Mouse (Mus musculus) embryonic fibroblast, embryonic 13.5 days (primary cell): ENCODE measurements around the gene Irf3. TPM values are rescaled to one million over a fixed set of nuclear protein-coding genes. Genes with fewer than 3 reads are reported as not detected.

Experiments
- H3K27ac ChIP-seq: 2 replicates; pipeline ENCODE4 v1.5.1; 2012; ENCODE audit warnings: low read length, control low read depth, inconsistent platforms; ENCODE audit not compliant: insufficient read depth
- H3K4me1 ChIP-seq: 2 replicates; pipeline ENCODE4 v1.6.1; 2011; ENCODE audit warnings: low read length; ENCODE audit not compliant: control insufficient read depth, insufficient read depth
- H3K4me3 ChIP-seq: 2 replicates; pipeline ENCODE4 v1.5.1; 2011; ENCODE audit warnings: mild to moderate bottlenecking, control low read depth, low read length; ENCODE audit not compliant: insufficient read depth
- CTCF ChIP-seq: IDR thresholded peaks from 2 replicates; pipeline ENCODE4 v1.5.1; 2011; ENCODE audit warnings: mild to moderate bottlenecking, control low read depth, low read length, moderate library complexity, borderline replicate concordance; ENCODE audit not compliant: insufficient read depth
- POLR2A ChIP-seq: IDR thresholded peaks from 2 replicates; pipeline ENCODE4 v1.6.1; 2011; ENCODE audit warnings: low read depth, mild to moderate bottlenecking, control low read depth, low read length, moderate library complexity
- polyA plus RNA-seq: library from polyadenylated mRNA; stranded (reverse); fragments of >200 nt; gene quantifications from 2 replicates; pipeline ENCODE4 v1.2.4, GENCODE M21; 2011; ENCODE audit warnings: low read depth; ENCODE audit not compliant: missing spikeins, insufficient read length

The Irf3 gene
- polyA plus RNA-seq: 62.2 and 75.1 TPM in 2 replicates

DNA sequence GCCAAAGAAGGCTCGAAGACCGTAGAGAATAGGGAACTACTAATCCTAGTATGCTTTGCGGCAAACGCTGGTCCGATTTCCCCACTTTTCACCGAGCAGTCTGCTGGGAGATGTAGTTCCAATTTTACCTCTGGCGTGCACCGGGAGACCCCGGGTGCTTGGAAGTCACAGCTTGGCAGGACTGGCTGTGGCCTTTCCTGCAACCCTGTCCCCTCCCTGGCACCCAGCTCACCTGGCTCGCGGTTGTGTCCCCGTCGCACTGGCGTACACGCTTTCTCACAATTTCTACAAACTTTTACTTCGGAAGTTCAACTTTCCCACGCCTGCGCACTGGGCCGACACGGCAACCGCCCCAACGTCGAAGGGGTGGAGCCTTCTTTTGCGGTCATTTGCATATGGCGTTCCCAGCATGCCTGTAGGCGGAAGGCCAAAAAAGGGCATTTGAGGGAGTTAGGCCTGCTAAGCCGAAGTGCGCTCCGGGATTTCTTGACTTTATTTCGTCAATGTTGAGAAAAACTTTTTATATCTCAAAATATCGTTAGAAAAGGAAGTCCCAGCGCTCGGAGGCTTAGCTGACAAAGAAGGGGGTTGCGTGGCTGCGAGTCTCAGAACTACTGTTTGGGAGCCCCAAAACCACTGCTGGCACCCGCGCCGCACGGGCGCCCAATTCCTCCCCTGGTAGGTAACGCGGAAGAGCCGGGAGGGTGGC, at the start of gene Irf3:
Gene Irf3 (plus strand): TSS at position 418 of the 709 bp plus-strand sequence.
- H3K27ac ChIP-seq: peak within 1 kb of the TSS; percentile 81
- peaks cover 3% of the 10 kb centered on the region; the same call in 1 of the 2 replicates for H3K4me1 ChIP-seq
- peak within 1 kb of the TSS; percentile 85 for H3K4me3 ChIP-seq
- TF ChIP-seq CTCF (no peak), POLR2A (peak; percentile 87)

GRCm38 (mm10) chr7:44949922-44950321, 47.5 kb upstream of the Irf3 start:
- H3K27ac ChIP-seq: no peak overlapping the region
- TF ChIP-seq POLR2A: no peak
- TF ChIP-seq CTCF: no peak
- no peak overlapping the region for H3K4me3 ChIP-seq
- no peaks in the 10 kb centered on the region for H3K4me1 ChIP-seq

DNA sequence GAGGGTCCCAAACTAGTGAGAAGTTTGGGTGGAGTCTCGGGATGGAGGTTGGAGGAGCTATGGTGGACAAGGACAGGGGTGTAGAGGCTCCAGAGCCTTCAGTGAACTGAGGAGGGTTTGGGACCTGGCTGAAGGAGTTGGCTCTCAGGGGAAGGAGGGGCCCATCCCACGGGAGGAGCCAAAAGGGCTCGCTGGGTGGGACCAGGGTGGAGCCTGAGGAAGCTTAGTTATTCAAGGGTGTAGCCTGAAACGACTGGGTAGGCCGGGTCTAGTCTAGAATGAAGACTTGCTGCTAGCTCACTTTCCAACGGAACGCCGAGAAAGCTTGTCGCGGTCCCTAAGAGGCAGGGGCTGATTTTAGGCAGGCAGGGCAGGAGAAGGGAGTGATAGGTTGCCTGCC, 45.5 kb upstream of the Irf3 start:
- Histone ChIP-seq H3K27ac (peak overlapping the region; percentile 2; the same call in 1 of the 2 replicates), H3K4me1 (no peaks in the 10 kb centered on the region), H3K4me3 (peak overlapping the region; percentile 42)
- TF ChIP-seq CTCF (no peak), POLR2A (peak; percentile 83)

- no peak for TF ChIP-seq CTCF
- TF ChIP-seq POLR2A: peak; percentile 85
- H3K4me3 ChIP-seq: peak overlapping the region; percentile 42
- peak overlapping the region; percentile 2; the same call in 1 of the 2 replicates for H3K27ac ChIP-seq
- no peaks in the 10 kb centered on the region for H3K4me1 ChIP-seq
Observed at GRCm38 (mm10) chr7:44952611-44953306, 44.7 kb upstream of the Irf3 start.

DNA sequence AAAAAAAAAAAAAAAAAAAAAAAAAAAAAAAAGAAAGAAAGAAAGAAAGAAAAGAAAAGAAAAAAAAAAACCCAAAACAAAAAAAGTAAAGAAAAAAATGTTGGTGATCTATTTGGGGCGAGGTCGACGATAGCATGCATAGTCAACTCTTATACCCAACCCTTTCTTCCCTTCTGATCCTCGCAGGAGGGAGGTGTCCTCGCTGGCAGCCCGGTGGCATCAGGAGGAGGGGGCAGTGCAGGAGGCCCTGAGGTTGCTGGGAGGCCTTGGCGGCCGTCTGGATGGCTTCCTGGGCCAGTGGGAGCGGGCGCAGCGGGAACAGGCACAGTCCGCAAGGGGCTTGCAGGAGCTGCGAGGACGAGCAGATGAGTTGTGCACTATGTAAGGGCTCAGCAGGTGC, 43.9 kb upstream of the Irf3 start:
- Histone ChIP-seq H3K4me3 (no peak overlapping the region), H3K4me1 (no peaks in the 10 kb centered on the region), H3K27ac (no peak overlapping the region)
- TF ChIP-seq POLR2A: no peak
- TF ChIP-seq CTCF: no peak

GRCm38 (mm10) chr7:44954091-44954885, 43.2 kb upstream of the Irf3 start:
- Histone ChIP-seq H3K27ac (no peak overlapping the region), H3K4me3 (no peak overlapping the region), H3K4me1 (no peaks in the 10 kb centered on the region)
- TF ChIP-seq POLR2A: no peak

DNA sequence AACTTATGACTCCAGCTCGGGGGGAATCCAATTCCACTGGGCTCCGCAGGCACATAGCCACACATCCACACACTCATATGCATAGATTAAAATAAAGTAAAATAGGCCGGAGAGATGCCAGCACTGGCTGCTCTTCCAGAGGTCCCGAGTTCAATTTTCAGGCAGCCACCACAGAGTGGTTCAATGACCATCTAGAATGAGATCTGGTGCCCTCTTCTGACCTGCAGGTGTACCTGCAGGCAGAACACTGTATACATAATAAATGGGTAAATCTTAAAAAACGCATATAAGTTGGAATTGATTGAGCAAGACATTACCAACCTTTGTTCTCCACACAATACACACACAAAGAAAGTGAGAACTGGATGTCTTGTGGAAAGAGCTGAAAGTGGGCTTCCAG, 41.8 kb upstream of the Irf3 start:
- no peak for TF ChIP-seq CTCF
- no peak for TF ChIP-seq POLR2A
- H3K27ac ChIP-seq: no peak overlapping the region
- no peak overlapping the region for H3K4me3 ChIP-seq
- H3K4me1 ChIP-seq: no peaks in the 10 kb centered on the region

DNA sequence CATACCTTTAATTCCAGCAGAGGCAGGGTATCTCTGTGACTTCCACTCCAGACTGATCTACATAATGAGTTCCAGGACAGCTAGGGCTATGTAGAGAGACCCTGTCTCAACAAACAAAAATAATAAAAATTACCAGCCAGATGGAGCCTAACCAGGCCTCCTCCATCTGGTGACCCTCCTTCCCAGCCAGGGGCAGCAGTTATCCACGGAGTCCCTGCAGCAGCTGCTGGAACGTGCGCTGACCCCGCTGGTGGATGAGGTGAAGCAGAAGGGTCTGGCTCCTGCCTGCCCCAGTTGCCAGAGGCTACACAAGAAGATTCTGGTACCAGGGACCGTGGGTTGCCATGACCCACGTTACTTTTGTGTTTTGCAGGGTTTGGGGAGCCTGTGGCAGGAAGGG, 41.2 kb upstream of the Irf3 start:
- H3K27ac ChIP-seq: no peak overlapping the region
- no peaks in the 10 kb centered on the region for H3K4me1 ChIP-seq
- TF ChIP-seq POLR2A (no peak), CTCF (no peak)
- no peak overlapping the region for H3K4me3 ChIP-seq

GRCm38 (mm10) chr7:44957183-44957835, 40.1 kb upstream of the Irf3 start:
- TF ChIP-seq POLR2A: no peak
- no peak for TF ChIP-seq CTCF
- no peak overlapping the region for H3K4me3 ChIP-seq
- H3K27ac ChIP-seq: no peak overlapping the region
- no peaks in the 10 kb centered on the region for H3K4me1 ChIP-seq

GRCm38 (mm10) chr7:44958208-44958607, 39.2 kb upstream of the Irf3 start:
- TF ChIP-seq CTCF (no peak), POLR2A (no peak)
- Histone ChIP-seq H3K27ac (no peak overlapping the region), H3K4me1 (no peaks in the 10 kb centered on the region)

More at GRCm38 (mm10) chr7:44958208-44958607, 39.2 kb upstream of the Irf3 start:
- H3K4me3 ChIP-seq: no peak overlapping the region
